Mouse (Mus musculus) stomach, postnatal 0 days (tissue): Measurements from ENCODE around the gene Hist1h3g. TPM values are rescaled to one million over a fixed set of nuclear protein-coding genes. Genes with fewer than 3 reads are reported as not detected.

ENCODE experiments used
- ATAC-seq: fragments of 200-750 bp; cut with Nextera tagmentation; 2 replicates; pipeline ENCODE4 v1.8.0; 2017; ENCODE audit not compliant: low FRiP score, low TSS enrichment
- DNase-seq: peaks from one replicate; pipeline ENCODE4 v3.0.0-alpha.2; 2016; ENCODE audit warnings: low spot score
- H3K27ac ChIP-seq: fragments of 300-500 bp; sonication (generic); replicated peaks from 2 replicates; pipeline ENCODE4 v1.5.1; 2014; ENCODE audit warnings: mild to moderate bottlenecking, control low read depth
- H3K27me3 ChIP-seq: fragments of 300-500 bp; sonication (generic); 2 replicates; pipeline ENCODE4 v1.6.1; 2014; ENCODE audit warnings: low read length; ENCODE audit not compliant: control insufficient read depth, insufficient read depth
- H3K36me3 ChIP-seq: fragments of 300-500 bp; sonication (generic); 2 replicates; pipeline ENCODE4 v1.6.1; 2014; ENCODE audit warnings: low read length, mixed read lengths; ENCODE audit not compliant: control insufficient read depth, insufficient read depth
- H3K4me1 ChIP-seq: fragments of 300-500 bp; sonication (generic); replicated peaks from 2 replicates; pipeline ENCODE4 v1.6.1; 2014; ENCODE audit warnings: antibody characterized with exemption; ENCODE audit not compliant: control insufficient read depth, insufficient read depth
- H3K4me2 ChIP-seq: fragments of 300-500 bp; sonication (generic); replicated peaks from 2 replicates; pipeline ENCODE4 v1.6.1; 2014; ENCODE audit warnings: low read depth, mild to moderate bottlenecking, control low read depth, moderate library complexity
- H3K4me3 ChIP-seq: fragments of 300-500 bp; sonication (generic); 2 replicates; pipeline ENCODE4 v1.5.1; 2014; ENCODE audit warnings: low read depth, low read length, control low read depth
- H3K9ac ChIP-seq: fragments of 300-500 bp; sonication (generic); 2 replicates; pipeline ENCODE4 v1.6.1; 2014; ENCODE audit warnings: mild to moderate bottlenecking, low read length, control low read depth, mixed read lengths
- H3K9me3 ChIP-seq: fragments of 300-500 bp; sonication (generic); 2 replicates; pipeline ENCODE4 v1.6.1; 2016; ENCODE audit warnings: low read length; ENCODE audit not compliant: control insufficient read depth
- CTCF ChIP-seq: IDR thresholded peaks from 2 replicates; pipeline ENCODE4 v1.5.1; 2016; ENCODE audit warnings: antibody characterized with exemption, low read depth, mild to moderate bottlenecking, moderate library complexity
- EP300 ChIP-seq: optimal IDR thresholded peaks from 2 replicates; pipeline ENCODE3; 2016; ENCODE audit warnings: antibody characterized with exemption
- whole genome bisulfite sequencing: fragments of 180-500 bp; shearing (Covaris S2); extraction: QIAGEN DNeasy Blood & Tissue Kit; methylation state at CpG from one replicate; pipeline ENCODE4 v1.1.7; 2014; 5-methylcytosine and 5-hydroxymethylcytosine counted together
- polyA plus RNA-seq: library from polyadenylated mRNA; unstranded; fragments of >200 nt; fragmentation: Nextera tagmentation; extraction: Ambion mirVana; gene quantifications from 2 replicates; pipeline ENCODE4 v1.2.1, GENCODE M21; 2015

Gene Hist1h3g
- polyA plus RNA-seq, 1 experiment from 2014 or later, result 3.4 TPM

GRCm38 (mm10) chr13:23576351-23576881 lies 41.2 kb downstream of the Hist1h3g start:
- no peaks in the 10 kb centered on the region for H3K27me3 ChIP-seq
- no peak for DNase-seq
- peaks cover 3% of the 10 kb centered on the region; the same call in 1 of the 2 replicates for H3K4me1 ChIP-seq
- ATAC-seq, result no peak
- WGBS, result 7% methylated on average over 7 of the region's 7 CpGs
- H3K4me3 ChIP-seq, result peak overlapping the region; percentile 39
- no peaks in the 10 kb centered on the region for H3K36me3 ChIP-seq
- peak overlapping the region; percentile 58 for H3K9ac ChIP-seq
- H3K4me2 ChIP-seq, result peak overlapping the region; percentile 55
- peak overlapping the region; percentile 49 for H3K27ac ChIP-seq
- TF ChIP-seq CTCF (no peak), EP300 (no peak)
- no peaks in the 10 kb centered on the region for H3K9me3 ChIP-seq

- Histone ChIP-seq H3K4me2 (peak overlapping the region; percentile 55; the same call in 1 of the 2 replicates), H3K27ac (peak overlapping the region; percentile 49), H3K36me3 (no peaks in the 10 kb centered on the region), H3K4me1 (peaks cover 3% of the 10 kb centered on the region; the same call in 1 of the 2 replicates), H3K9ac (peak overlapping the region; percentile 58), H3K9me3 (no peaks in the 10 kb centered on the region), H3K27me3 (no peaks in the 10 kb centered on the region), H3K4me3 (peak overlapping the region; percentile 39)
- no peak for ATAC-seq
- WGBS, result 32% methylated on average over 6 of the region's 6 CpGs
- TF ChIP-seq EP300, result no peak
- TF ChIP-seq CTCF, result no peak
- no peak for DNase-seq
Measured at GRCm38 (mm10) chr13:23576906-23577639, 41.9 kb downstream of the Hist1h3g start.

GRCm38 (mm10) chr13:23577835-23578234 lies 42.6 kb downstream of the Hist1h3g start:
- no peak for ATAC-seq
- no peak for TF ChIP-seq CTCF
- TF ChIP-seq EP300, result no peak
- 94% methylated on average over 1 of the region's 1 CpGs for WGBS

GRCm38 (mm10) chr13:23581408-23582218 lies 46.4 kb downstream of the Hist1h3g start, which contains the start of gene Hist1h4d:
TSS of gene Hist1h4d (plus strand) at chr13:23581598.
- Histone ChIP-seq H3K9ac (peak within 1 kb of the TSS; percentile 66), H3K4me2 (peak within 1 kb of the TSS; percentile 63), H3K27ac (peak within 1 kb of the TSS; percentile 65), H3K4me3 (peak within 1 kb of the TSS; percentile 46), H3K9me3 (no peaks in the 10 kb centered on the region), H3K36me3 (no peaks in the 10 kb centered on the region), H3K4me1 (0 out of 2 replicates have a peak, but pooled peaks cover 2% of the 10 kb centered on the region), H3K27me3 (no peaks in the 10 kb centered on the region)
- DNase-seq (peak; percentile 93), ATAC-seq (peak; percentile 88)
- under 1% methylated on average over 43 of the region's 43 CpGs for WGBS
- TF ChIP-seq EP300 (peak; percentile 91), CTCF (no peak)

More at GRCm38 (mm10) chr13:23577835-23578234, 42.6 kb downstream of the Hist1h3g start:
- no peaks in the 10 kb centered on the region for H3K36me3 ChIP-seq
- no peak overlapping the region for H3K4me2 ChIP-seq
- DNase-seq, result no peak
- no peak overlapping the region for H3K9ac ChIP-seq
- H3K4me1 ChIP-seq, result peaks cover 5% of the 10 kb centered on the region; the same call in 1 of the 2 replicates
- no peaks in the 10 kb centered on the region for H3K27me3 ChIP-seq
- H3K4me3 ChIP-seq, result no peak overlapping the region
- H3K9me3 ChIP-seq, result no peaks in the 10 kb centered on the region
- H3K27ac ChIP-seq, result no peak overlapping the region

- no peak for DNase-seq
- peak overlapping the region; percentile 63 for H3K4me2 ChIP-seq
- TF ChIP-seq CTCF (no peak), EP300 (no peak)
- peak overlapping the region; percentile 66 for H3K9ac ChIP-seq
- H3K9me3 ChIP-seq, result no peaks in the 10 kb centered on the region
- no peaks in the 10 kb centered on the region for H3K27me3 ChIP-seq
- peak overlapping the region; percentile 46 for H3K4me3 ChIP-seq
- WGBS, result 13% methylated on average over 6 of the region's 6 CpGs
- H3K4me1 ChIP-seq, result 0 out of 2 replicates have a peak, but pooled peaks cover 2% of the 10 kb centered on the region
- ATAC-seq, result no peak
- peak overlapping the region; percentile 65 for H3K27ac ChIP-seq
- H3K36me3 ChIP-seq, result no peaks in the 10 kb centered on the region
Measured at GRCm38 (mm10) chr13:23582219-23583056, 47.2 kb downstream of the Hist1h3g start.
